Mouse (Mus musculus) stomach, postnatal 0 days (tissue): ENCODE results near the gene Tmx1.

ENCODE experiments used
- CTCF ChIP-seq: IDR thresholded peaks from 2 replicates; pipeline ENCODE4 v1.5.1; 2016; ENCODE audit warnings: antibody characterized with exemption, low read depth, mild to moderate bottlenecking, moderate library complexity
- EP300 ChIP-seq: optimal IDR thresholded peaks from 2 replicates; pipeline ENCODE3; 2016; ENCODE audit warnings: antibody characterized with exemption

DNA sequence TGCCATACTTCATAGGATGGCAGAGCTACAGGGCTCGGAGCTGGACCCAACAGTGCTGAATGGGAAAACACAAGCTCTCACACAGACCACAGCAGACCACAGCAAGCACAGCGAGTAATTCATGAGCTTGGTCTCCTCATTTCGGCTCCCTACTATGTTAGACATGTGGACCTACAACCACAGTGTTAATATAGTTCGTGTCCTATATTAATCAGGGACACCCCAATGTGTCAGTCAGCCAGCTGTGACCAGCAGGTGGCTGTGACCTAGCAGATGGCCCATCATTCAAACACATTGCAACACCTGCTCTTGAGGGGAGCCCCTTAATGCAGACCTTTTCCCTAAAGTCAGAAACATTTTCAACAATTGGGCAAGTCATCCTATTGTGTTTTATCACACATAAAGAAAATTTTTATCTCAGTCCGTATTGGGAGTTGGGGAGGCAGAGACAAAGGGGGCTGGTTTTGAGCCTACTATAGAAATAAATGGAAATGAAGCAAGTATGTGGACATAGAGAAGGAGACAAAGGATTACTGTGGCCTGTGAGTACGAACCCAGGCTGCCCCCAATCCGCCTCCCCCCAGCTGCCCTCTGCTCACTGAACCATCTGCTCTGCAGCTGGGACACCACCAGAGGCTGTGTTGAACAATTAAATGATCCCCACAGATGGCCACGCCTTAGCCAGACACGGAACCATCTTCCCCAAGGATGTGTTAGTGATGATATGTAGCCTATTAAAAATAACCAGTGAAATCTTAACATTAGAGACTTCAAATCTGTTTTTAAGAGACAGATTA is 30.4 kb upstream of the Tmx1 start:
- TF ChIP-seq CTCF (no peak), EP300 (no peak)
